In the genomic region with DNA sequence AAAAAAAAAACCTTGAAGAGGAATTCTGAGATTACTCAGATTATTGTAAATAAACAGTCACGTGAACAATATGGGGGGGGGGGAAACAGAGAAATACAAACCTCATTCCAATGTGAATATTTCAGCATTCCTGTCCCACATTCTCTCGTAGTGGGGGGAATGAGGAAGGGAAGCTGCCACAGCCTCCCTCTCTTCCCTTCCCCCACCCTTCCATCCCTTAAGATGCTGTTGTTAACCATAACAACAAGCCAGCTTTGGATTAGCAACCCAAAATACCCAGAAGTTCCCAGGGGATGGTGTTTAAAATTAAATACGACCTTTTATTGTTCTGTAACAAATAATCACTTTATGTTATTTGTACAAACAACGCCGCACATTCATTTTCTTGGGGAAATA, we compare ENCODE assay signal across 10 mouse cellular contexts.
DNase-seq lines count a peak whose midpoint lies in the region; ATAC-seq and TF ChIP-seq lines count a peak whose summit lies in the region.
"Had no signal": no experiment of that assay in that cellular context is flagged by ENCODE, and none has a peak within 500 bp of the region (broad histone marks: within the 10 kb centered on the region; RNA-seq: fewer than 3 reads in every experiment).

No protein-coding gene starts in this region.

- H3K9ac ChIP-seq in heart, embryonic 13.5 days: no peak overlapping the region
- no peak overlapping the region for H3K9ac ChIP-seq in heart, embryonic 11.5 days (ENCODE audit: low read depth, low read length)
- no peak overlapping the region for H3K9ac ChIP-seq in midbrain, embryonic 14.5 days (replicated peaks; ENCODE audit: low read length)
- no peak overlapping the region for H3K9ac ChIP-seq in midbrain, postnatal 0 days (replicated peaks; ENCODE audit: low read length, poor library complexity, severe bottlenecking)
- H3K9ac ChIP-seq in hindbrain, embryonic 13.5 days: 0 out of 2 replicates have a peak overlapping the region, but pooled peaks have one; percentile 19
- no peak overlapping the region for H3K9ac ChIP-seq in neural tube, embryonic 13.5 days
- H3K9ac ChIP-seq: heart, embryonic 15.5 days had no signal

- peak; percentile 63 for DNase-seq in midbrain, embryonic 14.5 days
- DNase-seq in midbrain, postnatal 0 days (ENCODE audit: low spot score): no peak
- no peak for DNase-seq in urinary bladder, postnatal 4 days (ENCODE audit: low spot score in 2 of 2)
- no peak for DNase-seq in spleen, postnatal 14 days (ENCODE audit: low spot score in 2 of 2)
- DNase-seq: thymus, adult 18-20 months had no signal

- H3K27me3 ChIP-seq in heart, embryonic 13.5 days (replicated peaks): no peaks in the 10 kb centered on the region
- no peaks in the 10 kb centered on the region for H3K27me3 ChIP-seq in heart, embryonic 11.5 days (ENCODE audit: control insufficient read depth, insufficient read depth, low read length)
- no peaks in the 10 kb centered on the region for H3K27me3 ChIP-seq in midbrain, embryonic 14.5 days (ENCODE audit: control insufficient read depth, insufficient read depth, low read length)
- no peaks in the 10 kb centered on the region for H3K27me3 ChIP-seq in midbrain, postnatal 0 days (ENCODE audit: insufficient read depth, low read length)
- no peaks in the 10 kb centered on the region for H3K27me3 ChIP-seq in hindbrain, embryonic 13.5 days
- H3K27me3 ChIP-seq in neural tube, embryonic 13.5 days: no peaks in the 10 kb centered on the region
- H3K27me3 ChIP-seq: heart, embryonic 15.5 days had no signal

- 63% methylated on average over 5 of the region's 5 CpGs for WGBS in heart, embryonic 13.5 days
- 60% methylated on average over 5 of the region's 5 CpGs for WGBS in heart, embryonic 11.5 days (ENCODE audit: insufficient replicate concordance)
- 42% methylated on average over 5 of the region's 5 CpGs for WGBS in midbrain, embryonic 14.5 days
- WGBS in midbrain, postnatal 0 days: 41% methylated on average over 5 of the region's 5 CpGs
- WGBS in hindbrain, embryonic 13.5 days: 51% methylated on average over 5 of the region's 5 CpGs
- WGBS in neural tube, embryonic 13.5 days: 40% methylated on average over 5 of the region's 5 CpGs

- no peak overlapping the region for H3K27ac ChIP-seq in heart, embryonic 13.5 days (replicated peaks)
- H3K27ac ChIP-seq in heart, embryonic 11.5 days (ENCODE audit: low read depth, low read length): no peak overlapping the region
- H3K27ac ChIP-seq in midbrain, embryonic 14.5 days (replicated peaks; ENCODE audit: low read depth, low read length): 0 out of 2 replicates have a peak overlapping the region, but pooled peaks have one; percentile 32
- no peak overlapping the region for H3K27ac ChIP-seq in midbrain, postnatal 0 days (ENCODE audit: low read depth, low read length)
- no peak overlapping the region for H3K27ac ChIP-seq in hindbrain, embryonic 13.5 days
- H3K27ac ChIP-seq in neural tube, embryonic 13.5 days (replicated peaks): peak overlapping the region; percentile 35
- H3K27ac ChIP-seq: heart, embryonic 15.5 days had no signal

- TF ChIP-seq CTCF in midbrain, postnatal 0 days (IDR thresholded peaks at IDR 0.05): no peak

- H3K4me3 ChIP-seq in heart, embryonic 13.5 days: no peak overlapping the region
- H3K4me3 ChIP-seq in heart, embryonic 11.5 days (ENCODE audit: low read depth, low read length): no peak overlapping the region
- H3K4me3 ChIP-seq in midbrain, embryonic 14.5 days (replicated peaks; ENCODE audit: low read depth, low read length): no peak overlapping the region
- no peak overlapping the region for H3K4me3 ChIP-seq in midbrain, postnatal 0 days (ENCODE audit: low read depth, low read length)
- no peak overlapping the region for H3K4me3 ChIP-seq in hindbrain, embryonic 13.5 days
- no peak overlapping the region for H3K4me3 ChIP-seq in neural tube, embryonic 13.5 days
- H3K4me3 ChIP-seq: heart, embryonic 15.5 days had no signal

- peak overlapping the region; percentile 45; the same call in 1 of the 2 replicates for H3K4me2 ChIP-seq in heart, embryonic 13.5 days
- no peak overlapping the region for H3K4me2 ChIP-seq in heart, embryonic 11.5 days
- H3K4me2 ChIP-seq in midbrain, embryonic 14.5 days (ENCODE audit: low read length): peak overlapping the region; percentile 44
- no peak overlapping the region for H3K4me2 ChIP-seq in midbrain, postnatal 0 days (ENCODE audit: low read depth, low read length, poor library complexity, severe bottlenecking)
- peak overlapping the region; percentile 40; the same call in 1 of the 2 replicates for H3K4me2 ChIP-seq in hindbrain, embryonic 13.5 days
- H3K4me2 ChIP-seq in neural tube, embryonic 13.5 days: peak overlapping the region; percentile 46

- peaks cover 7% of the 10 kb centered on the region for H3K36me3 ChIP-seq in heart, embryonic 13.5 days
- H3K36me3 ChIP-seq in heart, embryonic 11.5 days (ENCODE audit: control insufficient read depth, insufficient read depth, low read length): no peaks in the 10 kb centered on the region
- no peaks in the 10 kb centered on the region for H3K36me3 ChIP-seq in midbrain, embryonic 14.5 days (ENCODE audit: control insufficient read depth, insufficient read depth, low read length)
- no peaks in the 10 kb centered on the region for H3K36me3 ChIP-seq in midbrain, postnatal 0 days (ENCODE audit: insufficient read depth, low read length)
- H3K36me3 ChIP-seq in hindbrain, embryonic 13.5 days: no peaks in the 10 kb centered on the region; the same call in 1 of the 2 replicates
- H3K36me3 ChIP-seq in neural tube, embryonic 13.5 days: no peaks in the 10 kb centered on the region
- H3K36me3 ChIP-seq: heart, embryonic 15.5 days had no signal

- H3K9me3 ChIP-seq in heart, embryonic 13.5 days: no peaks in the 10 kb centered on the region
- no peaks in the 10 kb centered on the region for H3K9me3 ChIP-seq in heart, embryonic 11.5 days (replicated peaks; ENCODE audit: control insufficient read depth, low read length)
- H3K9me3 ChIP-seq in midbrain, embryonic 14.5 days (ENCODE audit: control insufficient read depth, low read length): no peaks in the 10 kb centered on the region
- no peaks in the 10 kb centered on the region for H3K9me3 ChIP-seq in midbrain, postnatal 0 days (ENCODE audit: low read length)
- H3K9me3 ChIP-seq in hindbrain, embryonic 13.5 days: no peaks in the 10 kb centered on the region
- no peaks in the 10 kb centered on the region for H3K9me3 ChIP-seq in neural tube, embryonic 13.5 days
- H3K9me3 ChIP-seq: heart, embryonic 15.5 days had no signal

- no peak for ATAC-seq in heart, embryonic 13.5 days (ENCODE audit: extremely low read depth, insufficient number of reproducible peaks, low FRiP score, low TSS enrichment)
- ATAC-seq in heart, embryonic 11.5 days (replicated peaks; ENCODE audit: insufficient number of reproducible peaks, low FRiP score, low TSS enrichment): no peak
- ATAC-seq in midbrain, embryonic 14.5 days (ENCODE audit: low FRiP score, low TSS enrichment): no peak
- ATAC-seq in midbrain, postnatal 0 days (ENCODE audit: low FRiP score): no peak
- no peak for ATAC-seq in hindbrain, embryonic 13.5 days (ENCODE audit: low FRiP score)
- no peak for ATAC-seq in neural tube, embryonic 13.5 days (ENCODE audit: low read depth)

- peaks cover 35% of the 10 kb centered on the region for H3K4me1 ChIP-seq in heart, embryonic 13.5 days
- H3K4me1 ChIP-seq in heart, embryonic 11.5 days (ENCODE audit: control insufficient read depth, insufficient read depth, low read length): peaks cover 2% of the 10 kb centered on the region; the same call in 1 of the 2 replicates
- peaks cover 11% of the 10 kb centered on the region for H3K4me1 ChIP-seq in midbrain, embryonic 14.5 days (ENCODE audit: control insufficient read depth, insufficient read depth, low read length)
- H3K4me1 ChIP-seq in midbrain, postnatal 0 days (ENCODE audit: insufficient read depth, low read length): peaks cover 2% of the 10 kb centered on the region; the same call in 1 of the 2 replicates
- H3K4me1 ChIP-seq in hindbrain, embryonic 13.5 days (replicated peaks): peaks cover 31% of the 10 kb centered on the region
- H3K4me1 ChIP-seq in neural tube, embryonic 13.5 days (replicated peaks): peaks cover 37% of the 10 kb centered on the region

Comparison
In these comparisons a context has a peak if more than half of its experiments do, and no peak if none do; other contexts are left out.
1. H3K27ac ChIP-seq: peak in midbrain, embryonic 14.5 days (single experiment) and neural tube, embryonic 13.5 days (single experiment); none in heart, embryonic 13.5 days (single experiment), heart, embryonic 11.5 days (single experiment), midbrain, postnatal 0 days (single experiment) and hindbrain, embryonic 13.5 days (single experiment).
2. H3K4me2 ChIP-seq: peak in heart, embryonic 13.5 days (single experiment), midbrain, embryonic 14.5 days (single experiment), hindbrain, embryonic 13.5 days (single experiment) and neural tube, embryonic 13.5 days (single experiment); none in heart, embryonic 11.5 days (single experiment) and midbrain, postnatal 0 days (single experiment).